Mouse (Mus musculus) limb, embryonic 14.5 days (tissue): ENCODE measurements around the gene Sh3rf3. TPM values are rescaled to one million over a fixed set of nuclear protein-coding genes. Genes with fewer than 3 reads are reported as not detected.

ENCODE experiments used
- ATAC-seq: fragments of 200-750 bp; cut with Nextera tagmentation; 2 replicates; pipeline ENCODE4 v1.8.0; 2017; ENCODE audit warnings: low read depth, moderate number of reproducible peaks, moderate TSS enrichment; ENCODE audit not compliant: low FRiP score
- DNase-seq: peaks from one replicate; pipeline ENCODE4 v3.0.0-alpha.2; 2015; ENCODE audit warnings: low spot score
- H3K27ac ChIP-seq: fragments of 300-500 bp; sonication (generic); replicated peaks from 2 replicates; pipeline ENCODE4 v1.5.1; 2014; ENCODE audit warnings: low read depth, mild to moderate bottlenecking, low read length, moderate library complexity, mixed read lengths
- H3K27me3 ChIP-seq: fragments of 300-500 bp; sonication (generic); 2 replicates; pipeline ENCODE4 v1.6.1; 2014; ENCODE audit warnings: low read length, mixed read lengths; ENCODE audit not compliant: control insufficient read depth, insufficient read depth
- H3K36me3 ChIP-seq: fragments of 300-500 bp; sonication (generic); 2 replicates; pipeline ENCODE4 v1.6.1; 2014; ENCODE audit warnings: mild to moderate bottlenecking, low read length, moderate library complexity, mixed read lengths; ENCODE audit not compliant: control insufficient read depth, insufficient read depth
- H3K4me1 ChIP-seq: fragments of 300-500 bp; sonication (generic); 2 replicates; pipeline ENCODE4 v1.6.1; 2014; ENCODE audit warnings: antibody characterized with exemption, low read length, mixed read lengths; ENCODE audit not compliant: control insufficient read depth, insufficient read depth
- H3K4me2 ChIP-seq: fragments of 300-500 bp; sonication (generic); replicated peaks from 2 replicates; pipeline ENCODE4 v1.6.1; 2014; ENCODE audit warnings: low read depth, mild to moderate bottlenecking, low read length, moderate library complexity; ENCODE audit not compliant: severe bottlenecking
- H3K4me3 ChIP-seq: fragments of 300-500 bp; sonication (generic); replicated peaks from 2 replicates; pipeline ENCODE4 v1.5.1; 2014; ENCODE audit warnings: low read length
- H3K9ac ChIP-seq: fragments of 300-500 bp; sonication (generic); 2 replicates; pipeline ENCODE4 v1.6.1; 2014; ENCODE audit warnings: mild to moderate bottlenecking, low read depth, low read length, moderate library complexity; ENCODE audit not compliant: severe bottlenecking
- H3K9me3 ChIP-seq: fragments of 300-500 bp; sonication (generic); 2 replicates; pipeline ENCODE4 v1.6.1; 2016; ENCODE audit warnings: low read length; ENCODE audit not compliant: control insufficient read depth
- POLR2A ChIP-seq: fragments of 200-500 bp; IDR thresholded peaks from 2 replicates; pipeline ENCODE4 v1.8.0; 2012; ENCODE audit warnings: inconsistent platforms, mild to moderate bottlenecking, moderate library complexity, borderline replicate concordance; ENCODE audit not compliant: insufficient read depth, insufficient read length; ENCODE audit errors: extremely low read depth
- WGBS: fragments of 180-500 bp; shearing (Covaris S2); extraction: QIAGEN DNeasy Blood & Tissue Kit; methylation state at CpG from one replicate; pipeline ENCODE4 v1.1.7; 2014; 5-methylcytosine and 5-hydroxymethylcytosine counted together
- polyA plus RNA-seq, 2 experiments: library from polyadenylated mRNA; depleted of rRNA in 1 of 2; stranded (reverse) in 1 of 2; unstranded in 1 of 2; fragments of >200 nt; fragmentation: Nextera tagmentation in 1 of 2; extraction: Ambion mirVana in 1 of 2; gene quantifications; 2 replicates each; pipeline versions ENCODE4 v1.2.1 to v1.2.3; 2012 to 2014

The Sh3rf3 gene
- polyA plus RNA-seq, 2 experiments, result 2.6 to 4.0 TPM

DNA sequence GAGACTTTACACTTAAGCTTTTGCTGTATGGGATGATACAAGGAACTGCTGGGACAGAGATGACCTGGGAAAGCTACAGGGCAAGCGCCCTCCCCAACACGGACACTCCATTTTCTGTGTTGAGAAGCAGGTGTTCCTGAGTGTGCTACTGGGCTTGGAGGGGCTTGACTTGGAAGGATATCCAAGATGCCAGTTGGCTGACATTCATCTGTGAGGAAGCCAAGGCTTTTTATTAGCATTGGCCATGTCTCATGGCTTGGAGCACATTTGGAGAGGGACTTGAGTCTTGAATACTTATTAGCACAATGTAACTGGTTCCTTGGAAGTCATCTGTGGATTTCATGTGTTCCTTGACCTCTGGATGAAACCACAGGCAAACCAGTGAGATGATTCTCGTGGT lies 23.2 kb downstream of the Sh3rf3 start:
- no peaks in the 10 kb centered on the region for H3K27me3 ChIP-seq
- no peaks in the 10 kb centered on the region for H3K4me1 ChIP-seq
- H3K36me3 ChIP-seq, result no peaks in the 10 kb centered on the region

DNA sequence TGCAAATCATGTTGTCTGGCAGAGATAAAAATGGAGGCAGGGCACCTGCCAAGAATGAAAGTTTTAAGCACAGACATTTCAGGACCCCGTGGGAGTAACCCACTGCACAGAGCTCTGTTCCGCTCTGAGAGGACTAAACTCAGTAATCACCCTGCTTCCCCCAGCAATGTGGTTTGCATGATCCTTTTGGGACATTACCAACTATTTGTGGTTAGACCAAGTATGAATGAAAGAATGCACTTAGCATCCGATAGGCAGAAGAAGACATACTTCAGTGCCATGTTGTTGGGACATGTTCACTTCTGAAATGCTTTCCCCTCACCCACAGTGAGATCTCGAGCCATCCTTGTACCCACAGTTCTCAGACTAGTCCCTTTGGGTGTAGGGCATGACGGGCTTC lies 24.3 kb downstream of the Sh3rf3 start:
- Histone ChIP-seq H3K4me1 (no peaks in the 10 kb centered on the region), H3K9me3 (no peaks in the 10 kb centered on the region), H3K36me3 (no peaks in the 10 kb centered on the region), H3K9ac (no peak overlapping the region), H3K27ac (no peak overlapping the region), H3K4me3 (no peak overlapping the region), H3K27me3 (no peaks in the 10 kb centered on the region), H3K4me2 (no peak overlapping the region)
- 90% methylated on average over 5 of the region's 5 CpGs for WGBS
- no peak for DNase-seq
- TF ChIP-seq POLR2A, result no peak
- ATAC-seq, result no peak

More for the DNA sequence above, 23.2 kb downstream of the Sh3rf3 start:
- ATAC-seq (no peak), DNase-seq (no peak)
- WGBS, result 78% methylated on average over 3 of the region's 3 CpGs
- Histone ChIP-seq H3K27ac (no peak overlapping the region), H3K9ac (no peak overlapping the region), H3K4me2 (no peak overlapping the region), H3K9me3 (no peaks in the 10 kb centered on the region), H3K4me3 (no peak overlapping the region)
- no peak for TF ChIP-seq POLR2A

DNA sequence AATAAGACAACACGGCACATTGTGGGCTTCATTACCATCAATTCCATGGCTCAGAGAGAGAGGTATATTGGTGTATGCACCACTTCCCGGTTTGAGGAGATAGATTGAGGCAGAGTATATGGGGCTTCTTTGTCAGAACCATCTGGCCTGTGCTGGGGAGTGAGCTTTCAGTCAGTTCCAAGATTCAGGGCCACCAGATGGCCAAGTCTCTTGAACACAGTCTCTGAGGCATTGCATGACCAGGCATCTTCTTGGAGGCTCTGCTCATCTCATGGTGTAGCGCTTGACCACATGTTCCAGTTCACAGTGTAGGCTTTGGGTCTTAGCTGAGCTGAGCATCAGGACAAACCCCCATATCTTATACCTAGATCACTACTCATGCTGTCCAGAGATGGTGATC lies 28.8 kb downstream of the Sh3rf3 start:
- DNase-seq, result no peak
- H3K4me2 ChIP-seq, result no peak overlapping the region
- TF ChIP-seq POLR2A, result no peak
- no peaks in the 10 kb centered on the region for H3K27me3 ChIP-seq
- H3K36me3 ChIP-seq, result no peaks in the 10 kb centered on the region
- WGBS, result 84% methylated on average over 3 of the region's 3 CpGs
- ATAC-seq, result no peak
- H3K4me3 ChIP-seq, result no peak overlapping the region
- H3K9me3 ChIP-seq, result no peaks in the 10 kb centered on the region
- no peaks in the 10 kb centered on the region for H3K4me1 ChIP-seq
- no peak overlapping the region for H3K9ac ChIP-seq
- H3K27ac ChIP-seq, result no peak overlapping the region

DNA sequence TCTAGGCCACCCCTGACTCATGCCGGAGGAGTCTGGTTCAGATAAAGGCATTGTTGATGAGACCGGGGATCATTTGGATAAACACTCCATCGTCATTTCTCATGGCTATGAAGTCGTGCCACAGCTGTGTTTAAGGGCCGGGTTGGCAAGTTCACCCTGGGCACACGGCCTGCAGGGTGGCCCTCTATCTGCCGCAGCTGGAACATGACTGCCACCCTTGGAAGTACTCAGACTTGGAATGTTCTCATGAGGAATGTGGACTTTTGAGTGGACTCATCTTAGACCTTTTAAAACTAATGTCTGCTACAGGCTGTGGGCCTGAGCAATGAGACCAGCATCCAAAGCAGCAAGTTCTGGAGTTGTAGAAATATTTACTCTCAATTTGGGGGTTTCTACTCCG lies 29.9 kb downstream of the Sh3rf3 start:
- H3K27me3 ChIP-seq, result no peaks in the 10 kb centered on the region
- no peak overlapping the region for H3K9ac ChIP-seq
- H3K27ac ChIP-seq, result no peak overlapping the region
- whole genome bisulfite sequencing, result 82% methylated on average over 8 of the region's 8 CpGs
- no peak for TF ChIP-seq POLR2A
- ATAC-seq (no peak), DNase-seq (no peak)
- H3K4me3 ChIP-seq, result no peak overlapping the region
- H3K36me3 ChIP-seq, result no peaks in the 10 kb centered on the region
- no peaks in the 10 kb centered on the region for H3K9me3 ChIP-seq
- H3K4me1 ChIP-seq, result no peaks in the 10 kb centered on the region; the same call in 1 of the 2 replicates
- H3K4me2 ChIP-seq, result no peak overlapping the region

DNA sequence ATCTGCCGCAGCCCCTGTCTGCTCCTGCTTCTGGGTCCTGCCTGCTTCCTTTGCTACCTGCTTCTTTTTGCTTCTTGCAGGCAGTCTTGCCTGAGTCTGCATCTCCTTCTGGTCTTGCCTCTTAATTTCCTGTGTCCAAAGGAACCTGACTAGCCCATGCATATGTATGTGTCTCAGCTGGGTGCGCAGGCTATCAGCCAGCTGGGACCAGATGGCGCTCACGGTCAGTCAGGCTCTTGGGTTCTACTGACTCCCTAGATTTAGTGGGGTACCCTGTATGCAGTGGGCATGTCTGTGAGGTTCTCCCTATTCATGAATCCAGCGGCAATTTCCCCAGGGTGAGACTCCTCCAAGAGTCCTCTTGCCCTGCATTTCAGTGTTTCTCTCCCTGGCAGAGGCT lies 35.0 kb downstream of the Sh3rf3 start:
- no peak for DNase-seq
- H3K36me3 ChIP-seq, result no peaks in the 10 kb centered on the region
- no peak overlapping the region for H3K4me2 ChIP-seq
- H3K4me3 ChIP-seq, result no peak overlapping the region
- no peak for ATAC-seq
- H3K9me3 ChIP-seq, result no peaks in the 10 kb centered on the region
- no peaks in the 10 kb centered on the region for H3K27me3 ChIP-seq
- H3K27ac ChIP-seq, result no peak overlapping the region
- WGBS, result 73% methylated on average over 5 of the region's 5 CpGs
- no peak for TF ChIP-seq POLR2A
- H3K9ac ChIP-seq, result no peak overlapping the region
- no peaks in the 10 kb centered on the region; the same call in 1 of the 2 replicates for H3K4me1 ChIP-seq

DNA sequence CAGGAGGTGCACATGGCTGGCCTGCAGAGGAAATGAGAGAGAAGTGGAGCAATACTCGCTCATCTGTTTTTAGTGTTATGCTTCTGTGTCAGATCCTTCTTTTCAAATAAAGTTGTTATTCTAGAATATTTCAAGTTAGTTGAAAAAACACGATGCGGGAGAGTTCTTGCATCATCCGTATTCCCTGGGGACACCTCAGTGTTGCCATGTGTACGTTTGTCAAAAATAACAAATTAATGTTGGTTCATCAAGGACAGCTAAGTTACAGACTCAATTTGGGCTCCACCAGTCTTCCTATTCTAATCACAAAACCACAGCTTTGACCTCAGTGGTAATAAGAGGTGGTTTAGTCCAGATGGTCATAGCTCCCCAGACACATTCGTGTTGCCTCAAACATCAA lies 35.4 kb downstream of the Sh3rf3 start:
- H3K27ac ChIP-seq, result no peak overlapping the region
- no peak overlapping the region for H3K4me2 ChIP-seq
- no peaks in the 10 kb centered on the region; the same call in 1 of the 2 replicates for H3K4me1 ChIP-seq
- no peaks in the 10 kb centered on the region for H3K36me3 ChIP-seq
- H3K27me3 ChIP-seq, result no peaks in the 10 kb centered on the region
- DNase-seq, result no peak
- no peak for TF ChIP-seq POLR2A
- WGBS, result 71% methylated on average over 6 of the region's 6 CpGs
- ATAC-seq, result no peak
- no peaks in the 10 kb centered on the region for H3K9me3 ChIP-seq
- no peak overlapping the region for H3K9ac ChIP-seq
- H3K4me3 ChIP-seq, result no peak overlapping the region
